Mouse (Mus musculus) CH12.LX (cell line): Measurements from ENCODE around the gene Hs3st3a1. TPM values are rescaled to one million over a fixed set of nuclear protein-coding genes. Genes with fewer than 3 reads are reported as not detected.
A peak's percentile ranks its signal among the peaks of the same experiment; 100 is the strongest.

Experiments used
- DNase-seq: peaks from one replicate; pipeline ENCODE4 v3.0.0-alpha.2; 2013; ENCODE audit errors: extremely low read depth
- H3K27ac ChIP-seq: 2 replicates; pipeline ENCODE4 v1.5.1; 2012; ENCODE audit warnings: low read depth, mild to moderate bottlenecking, control low read depth, moderate library complexity; ENCODE audit not compliant: insufficient read depth
- H3K27me3 ChIP-seq: replicated peaks from 2 replicates; pipeline ENCODE3; 2012; ENCODE audit warnings: inconsistent platforms
- H3K36me3 ChIP-seq, 2 experiments: replicated peaks in 1 of 2; 2 replicates each; pipeline versions ENCODE3 to v1.6.1; 2012; ENCODE audit warnings: inconsistent platforms in 1 of 2, low read length in 1 of 2, mild to moderate bottlenecking in 1 of 2, mixed read lengths in 1 of 2, moderate library complexity in 1 of 2; ENCODE audit not compliant: control insufficient read depth in 1 of 2, insufficient read depth in 1 of 2
- H3K4me1 ChIP-seq, 2 experiments: 2 replicates each; pipeline ENCODE4 v1.6.1; 2012; ENCODE audit warnings: inconsistent platforms in 1 of 2, moderate library complexity in 1 of 2; ENCODE audit not compliant: insufficient read depth in 2 of 2, control insufficient read depth in 1 of 2
- H3K4me2 ChIP-seq: 2 replicates; pipeline ENCODE4 v1.6.1; 2012; ENCODE audit warnings: low read depth, mild to moderate bottlenecking, control low read depth; ENCODE audit not compliant: poor library complexity, insufficient read depth, severe bottlenecking
- H3K4me3 ChIP-seq, 3 experiments: fragments of 150-350 bp in 1 of 3; sonication (generic) in 1 of 3; replicated peaks in 1 of 3; 2 replicates each; pipeline versions ENCODE3 to v1.5.1; 2011 to 2012; ENCODE audit warnings: low read depth in 2 of 3, low read length in 2 of 3, mild to moderate bottlenecking in 2 of 3, moderate library complexity in 2 of 3, control low read depth in 1 of 3, improper control_type of control experiment in 1 of 3, inconsistent platforms in 1 of 3, mixed read lengths in 1 of 3; ENCODE audit not compliant: poor library complexity in 1 of 3
- H3K79me2 ChIP-seq: replicated peaks from 2 replicates; pipeline ENCODE4 v1.6.1; 2012; ENCODE audit warnings: mild to moderate bottlenecking, moderate library complexity; ENCODE audit not compliant: control insufficient read depth, poor library complexity, insufficient read depth, severe bottlenecking; ENCODE audit errors: extremely low read depth
- H3K9ac ChIP-seq: 2 replicates; pipeline ENCODE4 v1.6.1; 2012; ENCODE audit warnings: low read depth, mild to moderate bottlenecking, control low read depth, moderate library complexity; ENCODE audit not compliant: insufficient read depth
- H3K9me3 ChIP-seq: replicated peaks from 2 replicates; pipeline ENCODE3; 2012; ENCODE audit warnings: low read length, inconsistent platforms, mixed read lengths
- BHLHE40 ChIP-seq: IDR thresholded peaks from 2 replicates; pipeline ENCODE4 v1.6.1; 2011; ENCODE audit warnings: mild to moderate bottlenecking, low read depth, low read length, improper control_type of control experiment
- CHD2 ChIP-seq: IDR thresholded peaks from 2 replicates; pipeline ENCODE4 v1.6.1; 2011; ENCODE audit warnings: low read length, improper control_type of control experiment
- CTCF ChIP-seq, 2 experiments: IDR thresholded peaks in 1 of 2; conservative IDR thresholded peaks in 1 of 2; 2 replicates each; pipeline ENCODE4 v1.5.1; 2011 to 2012; ENCODE audit warnings: low read depth in 2 of 2, low read length in 2 of 2, improper control_type of control experiment in 1 of 2, inconsistent platforms in 1 of 2, mild to moderate bottlenecking in 1 of 2, moderate library complexity in 1 of 2
- ELF1 ChIP-seq: IDR thresholded peaks from 2 replicates; pipeline ENCODE4 v1.6.1; 2014; ENCODE audit warnings: low read depth, mild to moderate bottlenecking, inconsistent platforms, low read length, improper control_type of control experiment
- EP300 ChIP-seq: IDR thresholded peaks from 2 replicates; pipeline ENCODE4 v1.6.1; 2011; ENCODE audit warnings: low read length, improper control_type of control experiment
- ETS1 ChIP-seq: conservative IDR thresholded peaks from 2 replicates; pipeline ENCODE4 v1.6.1; 2012; ENCODE audit warnings: low read depth, mild to moderate bottlenecking, inconsistent platforms, low read length, improper control_type of control experiment, moderate library complexity
- GABPA ChIP-seq: IDR thresholded peaks from 2 replicates; pipeline ENCODE4 v1.6.1; 2012; ENCODE audit warnings: low read depth, low read length, improper control_type of control experiment, inconsistent platforms; ENCODE audit not compliant: insufficient replicate concordance
- IRF4 ChIP-seq: IDR thresholded peaks from 2 replicates; pipeline ENCODE4 v1.6.1; 2014; ENCODE audit warnings: low read depth, mild to moderate bottlenecking, inconsistent platforms, low read length, improper control_type of control experiment
- MAX ChIP-seq: IDR thresholded peaks from 2 replicates; pipeline ENCODE4 v1.6.1; 2011; ENCODE audit warnings: low read length, improper control_type of control experiment
- MAZ ChIP-seq: IDR thresholded peaks from 2 replicates; pipeline ENCODE4 v1.6.1; 2012; ENCODE audit warnings: low read depth, mild to moderate bottlenecking, inconsistent platforms, low read length, improper control_type of control experiment, moderate library complexity
- MXI1 ChIP-seq: IDR thresholded peaks from 2 replicates; pipeline ENCODE4 v1.6.1; 2011; ENCODE audit warnings: mild to moderate bottlenecking, low read depth, low read length, improper control_type of control experiment
- MYC ChIP-seq: IDR thresholded peaks from 2 replicates; pipeline ENCODE4 v1.6.1; 2011; ENCODE audit warnings: low read depth, mild to moderate bottlenecking, improper control_type of control experiment, low read length
- NRF1 ChIP-seq: IDR thresholded peaks from 2 replicates; pipeline ENCODE4 v1.6.1; 2014; ENCODE audit warnings: low read depth, mild to moderate bottlenecking, inconsistent platforms, low read length, improper control_type of control experiment, moderate library complexity
- POLR2A ChIP-seq: IDR thresholded peaks from 2 replicates; pipeline ENCODE4 v1.6.1; 2011; ENCODE audit warnings: low read depth, mild to moderate bottlenecking, improper control_type of control experiment, low read length
- POLR2AphosphoS2 ChIP-seq: IDR thresholded peaks from 2 replicates; pipeline ENCODE4 v1.6.1; 2011; ENCODE audit warnings: low read depth, low read length, improper control_type of control experiment
- UBTF ChIP-seq: IDR thresholded peaks from 2 replicates; pipeline ENCODE4 v1.6.1; 2012; ENCODE audit warnings: low read depth, mild to moderate bottlenecking, inconsistent platforms, low read length, improper control_type of control experiment, moderate library complexity
- USF1 ChIP-seq: IDR thresholded peaks from 2 replicates; pipeline ENCODE4 v1.6.1; 2014; ENCODE audit warnings: low read depth, mild to moderate bottlenecking, inconsistent platforms, low read length, improper control_type of control experiment
- USF2 ChIP-seq: conservative IDR thresholded peaks from 2 replicates; pipeline ENCODE4 v1.6.1; 2011; ENCODE audit warnings: low read depth, low read length, improper control_type of control experiment
- ZMIZ1 ChIP-seq: IDR thresholded peaks from 2 replicates; pipeline ENCODE4 v1.6.1; 2012; ENCODE audit warnings: low read depth, mild to moderate bottlenecking, inconsistent platforms, low read length, improper control_type of control experiment
- ZNF384 ChIP-seq: IDR thresholded peaks from 2 replicates; pipeline ENCODE4 v1.6.1; 2012; ENCODE audit warnings: low read depth, low read length, improper control_type of control experiment, inconsistent platforms
- dilution Hi-C: fragments of 300-500 bp; cut with MboI; formaldehyde crosslinking; loops from 2 replicates; pipeline ENCODE4 v1.14.3; 2020; ENCODE audit warnings: low sequenced_read_pairs; ENCODE audit not compliant: extremely low pct_unique_long_range_greater_than_20kb, extremely low pct_ligation_motif_present
- in situ Hi-C: fragments of 300-500 bp; cut with MboI; formaldehyde crosslinking; loops from 3 replicates; pipeline ENCODE4 v1.14.3; 2019; ENCODE audit warnings: low sequenced_read_pairs, low pct_ligation_motif_present, low pct_unique_long_range_greater_than_20kb, mixed read lengths
- polyA plus RNA-seq: library from polyadenylated mRNA; unstranded; fragments of >175 nt; gene quantifications from 2 replicates; pipeline ENCODE4 v1.2.1, GENCODE M21; 2012; ENCODE audit warnings: low read depth; ENCODE audit not compliant: insufficient read length
- total RNA-seq, 2 experiments: library from RNA; depleted of rRNA; stranded (reverse); fragments of 300-350 nt in 1 of 2; fragments of >200 nt in 1 of 2; gene quantifications; 2 replicates each; pipeline ENCODE4 v1.2.3; 2012 to 2014

Hs3st3a1 gene
- total and polyA plus RNA-seq, 3 experiments = not detected

DNA sequence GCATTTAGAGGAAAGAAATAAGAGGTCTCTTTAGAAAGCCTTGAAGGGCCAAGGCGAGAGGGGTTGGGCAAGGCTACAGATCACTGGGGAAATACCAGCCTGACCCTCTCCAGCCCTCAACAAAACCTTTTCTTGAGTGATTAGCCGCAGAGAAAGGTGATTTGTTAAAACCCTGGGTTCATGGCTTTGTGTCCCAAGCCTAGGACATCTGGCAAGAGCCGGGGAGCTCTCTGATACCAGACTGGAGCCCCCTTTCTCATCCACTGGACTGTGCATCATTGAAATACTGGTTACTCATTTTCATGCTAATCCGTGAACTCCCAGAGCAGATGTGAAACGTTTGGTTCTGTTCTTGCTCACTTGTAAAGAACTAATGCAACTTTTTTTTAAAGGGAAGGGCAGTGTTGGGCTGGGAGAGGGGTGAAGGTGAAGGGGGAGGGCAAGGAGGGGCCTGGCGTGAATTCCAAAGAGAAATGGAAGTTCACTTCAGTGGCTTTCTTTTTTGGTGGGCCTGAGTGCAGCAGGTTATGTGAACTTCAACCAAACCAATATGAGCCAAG, 34.5 kb upstream of the Hs3st3a1 start:
- Histone ChIP-seq H3K4me1 (peaks cover 17 to 33% of the 10 kb centered on the region in 2 experiments), H3K27ac (no peak overlapping the region), H3K79me2 (no peaks in the 10 kb centered on the region), H3K36me3 (no peaks in the 10 kb centered on the region), H3K27me3 (no peaks in the 10 kb centered on the region), H3K4me2 (no peak overlapping the region), H3K9ac (no peak overlapping the region), H3K4me3 (no peak overlapping the region), H3K9me3 (no peaks in the 10 kb centered on the region)
- no peak for DNase-seq
- in situ Hi-C loops (no loop called here), dilution Hi-C loops (no loop called here)
- TF ChIP-seq POLR2AphosphoS2 (no peak), GABPA (no peak), MXI1 (no peak), NRF1 (no peak), IRF4 (no peak; the same call in 1 of the 2 replicates), BHLHE40 (peak; percentile 17; the same call in 1 of the 2 replicates), ZMIZ1 (no peak), MAZ (no peak), POLR2A (no peak), EP300 (0 out of 2 replicates have a peak, but pooled peaks have one; percentile 30), CHD2 (no peak), MAX (no peak), ZNF384 (peak; percentile 80), CTCF (conservative IDR thresholded peaks at IDR 0.05 in 1 of 2, IDR thresholded peaks at IDR 0.05 in 1 of 2; ENCODE audit: low read depth in 2 of 2, low read length in 2 of 2) (no peak), ETS1 (no peak; the same call in 1 of the 2 replicates)

DNA sequence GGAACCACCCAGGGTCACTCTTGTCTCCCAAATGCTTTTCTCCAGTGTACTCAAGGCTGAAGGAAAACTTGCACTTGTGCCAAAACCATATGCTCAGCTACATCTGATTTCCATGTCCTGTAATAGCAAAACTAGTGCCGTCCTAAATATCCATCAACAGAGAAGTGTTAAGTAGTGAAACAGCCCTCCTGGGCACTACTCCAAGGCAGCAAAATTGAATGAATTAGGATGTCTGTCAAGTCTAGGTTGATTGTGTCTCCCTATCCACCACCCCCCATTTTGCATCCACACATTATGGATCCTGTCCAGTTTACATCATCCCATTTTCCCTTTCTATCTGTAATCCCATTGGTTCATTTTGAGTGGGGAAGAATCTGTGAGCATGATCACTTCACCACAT, 16.2 kb upstream of the Hs3st3a1 start:
- dilution Hi-C loops (no loop called here), in situ Hi-C loops (no loop called here)
- Histone ChIP-seq H3K4me3 (no peak overlapping the region), H3K36me3 (no peaks in the 10 kb centered on the region), H3K27me3 (no peaks in the 10 kb centered on the region), H3K27ac (no peak overlapping the region), H3K4me2 (no peak overlapping the region), H3K9ac (no peak overlapping the region), H3K4me1 (no peaks in the 10 kb centered on the region), H3K9me3 (peaks cover 5% of the 10 kb centered on the region), H3K79me2 (no peaks in the 10 kb centered on the region)
- DNase-seq = no peak
- TF ChIP-seq MYC = no peak
- TF ChIP-seq MAX = no peak
- no peak for TF ChIP-seq USF1
- TF ChIP-seq ETS1 = no peak
- TF ChIP-seq USF2 = no peak
- no peak for TF ChIP-seq ELF1
- TF ChIP-seq BHLHE40 = no peak
- no peak for TF ChIP-seq POLR2A
- TF ChIP-seq UBTF = no peak
